Mouse (Mus musculus) ovary, adult 2 months (tissue): ENCODE data around the gene Cphx3. TPM values are rescaled to one million over a fixed set of nuclear protein-coding genes. Genes with fewer than 3 reads are reported as not detected.

Experiments used
- polyA plus RNA-seq: library from polyadenylated mRNA; depleted of rRNA; stranded (reverse); fragments of >200 nt; gene quantifications from 2 replicates; pipeline ENCODE4 v1.2.3, GENCODE M21; 2012; rRNA removed

Gene Cphx3
- polyA plus RNA-seq = 0.25 TPM in 1 of 2 replicates, not detected in the other

GRCm38 (mm10) chr14:26081997-26082396 lies at the start of gene Cphx3:
Cphx3 (plus strand) TSS chr14:26082297.

GRCm38 (mm10) chr14:26042611-26043010 lies 39.5 kb upstream of the Cphx3 start, which contains the start of gene Gm9780:
Gm9780 (minus strand) TSS chr14:26042711.

GRCm38 (mm10) chr14:26067325-26067633 lies 14.8 kb upstream of the Cphx3 start, which contains the start of gene Tmem254c:
Tmem254c (minus strand) TSS chr14:26067355.

GRCm38 (mm10) chr14:26081216-26081615 lies 881 bp upstream of the Cphx3 start, which contains the start of gene Cphx2:
Cphx2 (plus strand) TSS chr14:26081516.

GRCm38 (mm10) chr14:26118150-26118549 lies 36.1 kb downstream of the Cphx3 start, which contains the start of gene Duxbl2:
Duxbl2 (plus strand) TSS chr14:26118349.

DNA sequence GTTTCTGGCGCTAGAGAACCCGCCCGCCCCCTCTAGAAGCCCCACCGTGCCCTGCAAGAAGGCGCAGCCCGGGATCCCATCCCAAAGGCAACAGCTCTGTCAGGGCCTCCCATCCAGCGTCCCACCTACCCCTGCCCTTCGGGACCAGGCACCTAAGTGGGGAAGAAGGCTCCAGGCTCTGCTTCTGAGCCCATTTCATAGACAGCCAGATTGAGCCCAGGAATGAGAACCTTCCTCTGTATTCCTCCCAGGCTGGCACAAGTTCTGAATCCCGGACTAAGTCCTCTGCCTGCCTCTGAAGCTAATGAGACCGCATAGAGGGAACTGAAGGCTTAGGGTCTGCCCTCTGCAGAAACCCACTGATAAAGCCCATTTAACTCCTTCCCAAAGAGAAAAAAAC lies 100.3 kb downstream of the Cphx3 start, which contains the start of gene Plac9b:
Plac9b (minus strand) TSS at position 101 of the 400 bp plus-strand sequence.

GRCm38 (mm10) chr14:26206926-26207247 lies 124.8 kb downstream of the Cphx3 start, which contains the start of gene Tmem254b:
Tmem254b (minus strand) TSS chr14:26207041.

DNA sequence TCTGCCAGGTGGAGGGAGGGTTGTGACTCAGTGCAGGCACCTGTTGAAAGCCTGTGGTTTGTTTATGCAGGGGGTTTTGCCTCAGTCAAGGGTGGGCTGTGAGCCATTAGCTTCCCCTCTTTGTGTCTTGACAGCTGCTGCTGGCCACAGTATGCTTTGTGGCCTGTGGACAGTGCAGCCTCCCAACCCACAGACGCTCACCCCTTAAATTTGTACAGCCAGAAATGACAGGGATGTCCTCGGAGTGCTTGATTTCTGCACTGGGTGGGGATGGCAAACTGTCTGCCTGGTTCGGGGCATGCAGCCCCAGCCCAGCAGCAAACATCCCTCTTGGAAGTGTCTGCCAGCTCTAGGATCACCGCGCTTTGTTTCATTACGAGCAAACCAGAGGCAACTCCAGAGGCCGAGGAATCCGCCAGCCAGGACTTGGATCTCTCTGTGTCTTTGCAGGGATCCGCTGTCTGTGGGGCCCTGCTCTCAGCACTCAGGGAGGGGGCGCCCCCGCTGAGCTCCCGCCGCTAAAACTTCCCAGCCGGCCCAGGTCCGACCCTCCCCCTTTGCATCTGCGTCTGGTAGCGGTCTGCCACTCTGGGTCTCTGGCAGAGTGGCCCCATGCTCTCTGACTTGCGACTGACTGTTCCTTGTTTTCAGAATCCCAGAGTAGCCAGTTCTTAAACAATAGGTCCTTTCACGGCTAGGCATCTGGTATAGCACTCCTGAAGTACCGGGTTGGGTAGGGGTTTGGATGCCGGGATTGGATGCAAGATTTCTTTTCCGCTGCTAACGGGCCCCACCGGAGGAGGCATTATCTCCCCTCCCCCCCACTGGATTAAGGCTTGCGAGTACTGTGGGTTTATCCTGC lies 175.9 kb downstream of the Cphx3 start, which contains the start of gene Duxbl3:
Duxbl3 (plus strand) TSS at position 207 of the 862 bp plus-strand sequence.

Other genes with a start within 250 kb of the Cphx3 start
- 78.1 and 96.6 TPM in 2 replicates for gene Anxa11, start 240.1 kb upstream of the Cphx3 start, polyA plus RNA-seq
- gene Plac9a, start 179.2 kb upstream of the Cphx3 start, polyA plus RNA-seq = 0.75 and 0.86 TPM in 2 replicates
- 8.9 and 19.2 TPM in 2 replicates for gene Tmem254a, start 154.6 kb upstream of the Cphx3 start, polyA plus RNA-seq
- 0.87 and 1.5 TPM in 2 replicates for gene Cphx1, start 144.0 kb upstream of the Cphx3 start, polyA plus RNA-seq
- gene Duxbl1, start 103.7 kb upstream of the Cphx3 start, polyA plus RNA-seq = 1.4 and 1.9 TPM in 2 replicates
- gene Gm9780, start 39.6 kb upstream of the Cphx3 start, polyA plus RNA-seq = 308 and 340 TPM in 2 replicates
- gene Tmem254c, start 14.9 kb upstream of the Cphx3 start, polyA plus RNA-seq = 57.5 and 59.1 TPM in 2 replicates
- gene Cphx2, start 781 bp upstream of the Cphx3 start, polyA plus RNA-seq = not detected in 2 replicates
- gene Duxbl2, start 36.1 kb downstream of the Cphx3 start, polyA plus RNA-seq = 1.2 and 1.4 TPM in 2 replicates
- 36.9 and 40.0 TPM in 2 replicates for gene Plac9b, start 100.2 kb downstream of the Cphx3 start, polyA plus RNA-seq
- gene Tmem254b, start 124.7 kb downstream of the Cphx3 start, polyA plus RNA-seq = 26.1 and 26.9 TPM in 2 replicates
- gene Duxbl3, start 175.7 kb downstream of the Cphx3 start, polyA plus RNA-seq = 2.1 and 2.8 TPM in 2 replicates